18 mouse cellular contexts compared by ENCODE assay signal in genomic region chr9:67178203-67178602, GRCm38 (mm10).
DNase-seq lines count a peak whose midpoint lies in the region; ATAC-seq lines count a peak whose summit lies in the region.
"Had no signal": no experiment of that assay in that cellular context is flagged by ENCODE, and none has a peak within 500 bp of the region (broad histone marks: within the 10 kb centered on the region; RNA-seq: fewer than 3 reads in every experiment).

No protein-coding gene starts in this region.

- peaks cover 9% of the 10 kb centered on the region; the same call in 1 of the 2 replicates for H3K9me3 ChIP-seq in heart, embryonic 12.5 days (replicated peaks)
- peaks cover 3% of the 10 kb centered on the region; the same call in 1 of the 2 replicates for H3K9me3 ChIP-seq in embryonic facial prominence, embryonic 10.5 days
- no peaks in the 10 kb centered on the region for H3K9me3 ChIP-seq in embryonic facial prominence, embryonic 12.5 days
- no peaks in the 10 kb centered on the region for H3K9me3 ChIP-seq in limb, embryonic 10.5 days (replicated peaks)
- H3K9me3 ChIP-seq: stomach, embryonic 15.5 days had no signal

- peak overlapping the region; percentile 43 for H3K27ac ChIP-seq in heart, embryonic 12.5 days (ENCODE audit: poor library complexity, severe bottlenecking)
- peak overlapping the region; percentile 77 for H3K27ac ChIP-seq in embryonic facial prominence, embryonic 10.5 days (replicated peaks)
- peak overlapping the region; percentile 87 for H3K27ac ChIP-seq in embryonic facial prominence, embryonic 12.5 days
- peak overlapping the region; percentile 78 for H3K27ac ChIP-seq in limb, embryonic 10.5 days
- H3K27ac ChIP-seq: stomach, embryonic 15.5 days had no signal

- DNase-seq in heart, postnatal 4 days, result no peak
- no peak for DNase-seq in embryonic facial prominence, embryonic 10.5 days (ENCODE audit: low spot score)
- no peak for DNase-seq in limb, embryonic 10.5 days (ENCODE audit: low spot score)
- DNase-seq in spleen, postnatal 36 days (ENCODE audit: low spot score in 2 of 2), result no peak
- no peak for DNase-seq in kidney, postnatal 10 days
- DNase-seq: adrenal gland, postnatal 25 days; cerebellum, adult 18-20 months; gastrocnemius, postnatal 36 days; kidney, adult 8-10 months; kidney, postnatal 4 days; lung, postnatal 14 days; right cerebral cortex, adult 18-20 months had no signal

- H3K36me3 ChIP-seq in heart, embryonic 12.5 days, result no peaks in the 10 kb centered on the region
- H3K36me3 ChIP-seq in embryonic facial prominence, embryonic 10.5 days (replicated peaks), result no peaks in the 10 kb centered on the region
- H3K36me3 ChIP-seq in embryonic facial prominence, embryonic 12.5 days, result no peaks in the 10 kb centered on the region
- H3K36me3 ChIP-seq in limb, embryonic 10.5 days, result no peaks in the 10 kb centered on the region
- H3K36me3 ChIP-seq: stomach, embryonic 15.5 days had no signal

- H3K4me1 ChIP-seq in heart, embryonic 12.5 days (replicated peaks), result peaks cover 31% of the 10 kb centered on the region
- peaks cover 51% of the 10 kb centered on the region for H3K4me1 ChIP-seq in embryonic facial prominence, embryonic 10.5 days
- peaks cover 62% of the 10 kb centered on the region for H3K4me1 ChIP-seq in embryonic facial prominence, embryonic 12.5 days
- H3K4me1 ChIP-seq in limb, embryonic 10.5 days, result peaks cover 63% of the 10 kb centered on the region
- H3K4me1 ChIP-seq: stomach, embryonic 15.5 days had no signal

- no peak for ATAC-seq in heart, embryonic 12.5 days (ENCODE audit: insufficient number of reproducible peaks, low FRiP score)
- ATAC-seq in embryonic facial prominence, embryonic 12.5 days (ENCODE audit: insufficient number of reproducible peaks, insufficient read depth, low FRiP score, low TSS enrichment), result no peak
- ATAC-seq: activated CD4-positive, CD25-positive, alpha-beta regulatory T cell, adult 4 months; hindbrain, embryonic 16.5 days; Patski had no signal

- WGBS in heart, embryonic 12.5 days, result 54% methylated on average over 5 of the region's 5 CpGs
- 53% methylated on average over 5 of the region's 5 CpGs for WGBS in embryonic facial prominence, embryonic 10.5 days
- 20% methylated on average over 5 of the region's 5 CpGs for WGBS in embryonic facial prominence, embryonic 12.5 days
- 33% methylated on average over 5 of the region's 5 CpGs for WGBS in limb, embryonic 10.5 days

- H3K27me3 ChIP-seq in heart, embryonic 12.5 days (replicated peaks), result no peaks in the 10 kb centered on the region
- H3K27me3 ChIP-seq in embryonic facial prominence, embryonic 10.5 days (replicated peaks; ENCODE audit: low read depth, poor library complexity, severe bottlenecking), result no peaks in the 10 kb centered on the region
- no peaks in the 10 kb centered on the region for H3K27me3 ChIP-seq in embryonic facial prominence, embryonic 12.5 days
- no peaks in the 10 kb centered on the region for H3K27me3 ChIP-seq in limb, embryonic 10.5 days (ENCODE audit: low read depth, poor library complexity, severe bottlenecking)
- H3K27me3 ChIP-seq: Patski; stomach, embryonic 15.5 days had no signal

- H3K4me2 ChIP-seq in heart, embryonic 12.5 days, result no peak overlapping the region
- H3K4me2 ChIP-seq in embryonic facial prominence, embryonic 12.5 days (replicated peaks), result no peak overlapping the region
- H3K4me2 ChIP-seq: stomach, embryonic 15.5 days had no signal

- H3K9ac ChIP-seq in heart, embryonic 12.5 days, result 0 out of 2 replicates have a peak overlapping the region, but pooled peaks have one; percentile 45
- no peak overlapping the region for H3K9ac ChIP-seq in embryonic facial prominence, embryonic 12.5 days
- H3K9ac ChIP-seq: stomach, embryonic 15.5 days had no signal

- H3K4me3 ChIP-seq in heart, embryonic 12.5 days, result no peak overlapping the region
- H3K4me3 ChIP-seq in embryonic facial prominence, embryonic 10.5 days, result no peak overlapping the region
- no peak overlapping the region for H3K4me3 ChIP-seq in embryonic facial prominence, embryonic 12.5 days
- H3K4me3 ChIP-seq in limb, embryonic 10.5 days, result no peak overlapping the region
- H3K4me3 ChIP-seq: stomach, embryonic 15.5 days had no signal
